Mouse (Mus musculus) A20 (cell line): Measurements from ENCODE around the gene Gm21541.
"Not testable (repeated sequence)": the region's sequence is repeated elsewhere in the genome, so short reads cannot be mapped to it uniquely, and the experiment has no call there.

Experiments
- DNase-seq: peaks from one replicate; pipeline ENCODE4 v3.0.0-alpha.2; 2011; ENCODE audit warnings: low read depth, low spot score

The Gm21541 gene

DNA sequence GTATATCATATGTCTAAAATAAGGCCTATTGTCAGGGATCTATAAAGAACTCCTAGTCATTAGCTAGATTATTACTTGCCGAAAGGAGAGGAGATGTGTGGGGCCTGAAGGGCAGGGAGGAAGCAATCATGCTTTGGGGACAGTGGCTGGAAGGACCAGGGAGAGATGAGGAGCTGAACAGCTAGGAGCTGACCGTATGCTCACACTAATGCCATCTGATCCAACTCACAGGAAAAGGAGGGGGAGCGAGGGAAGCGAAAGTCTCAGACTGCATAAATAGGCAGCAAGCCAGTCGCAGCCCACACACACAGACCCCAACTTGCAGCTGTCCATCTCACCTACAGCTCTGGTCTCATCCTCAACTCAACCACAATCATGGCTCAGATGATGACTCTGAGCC lies at the start of gene Gm21541:
Gene Gm21541 (plus strand): TSS at position 301 of the 400 bp plus-strand sequence.
- not testable (repeated sequence) for DNase-seq

DNA sequence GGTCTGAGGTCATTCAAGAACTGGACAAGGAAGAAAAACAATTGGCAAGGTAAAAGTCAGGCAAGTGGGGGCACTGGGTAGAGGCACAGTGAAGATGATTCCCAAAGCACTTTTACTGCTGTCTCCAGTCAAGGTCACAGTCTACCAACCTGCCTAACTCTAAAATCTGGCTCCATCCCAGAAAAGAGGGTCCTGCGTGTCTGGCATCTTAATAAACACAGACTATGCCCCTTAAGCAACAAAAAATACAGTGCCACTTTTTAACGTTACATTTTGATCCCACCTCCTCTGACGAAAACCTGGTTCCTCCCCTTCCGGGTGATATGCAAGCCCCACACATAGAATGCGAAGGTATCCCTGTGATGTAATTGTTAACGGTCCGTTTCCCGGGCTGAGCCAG lies 37.9 kb downstream of the Gm21541 start, which contains the start of gene Gm20878:
Gene Gm20878 (plus strand): TSS at position 301 of the 400 bp plus-strand sequence.
- DNase-seq = not testable (repeated sequence)
